Mouse (Mus musculus): Measurements from ENCODE around the gene Ephb1.

Ephb1 gene

GRCm38 (mm10) chr9:101919324-101919723 is 435.2 kb downstream of the Ephb1 start:
- in situ Hi-C loops (cut with MboI, MseI): no loop called here

GRCm38 (mm10) chr9:101918771-101919170 is 435.7 kb downstream of the Ephb1 start:
- in situ Hi-C loops (cut with MboI, MseI): no loop called here

GRCm38 (mm10) chr9:101915082-101915481 is 439.4 kb downstream of the Ephb1 start:
- in situ Hi-C loops (cut with MboI, MseI): no loop called here

- in situ Hi-C loops (cut with MboI, MseI): no loop called here
Measured at GRCm38 (mm10) chr9:101911176-101911866, 443.2 kb downstream of the Ephb1 start.

- in situ Hi-C loops (cut with MboI, MseI): no loop called here
Measured at GRCm38 (mm10) chr9:101909491-101909890, 445.0 kb downstream of the Ephb1 start.

GRCm38 (mm10) chr9:101908849-101909248 is 445.6 kb downstream of the Ephb1 start:
- in situ Hi-C loops (cut with MboI, MseI): no loop called here

- in situ Hi-C loops (cut with MboI, MseI): no loop called here
Measured at GRCm38 (mm10) chr9:101907747-101908255, 446.7 kb downstream of the Ephb1 start.

GRCm38 (mm10) chr9:101903406-101903805 is 451.1 kb downstream of the Ephb1 start:
- in situ Hi-C loops (cut with MboI, MseI): no loop called here

GRCm38 (mm10) chr9:101897851-101898250 is 456.6 kb downstream of the Ephb1 start:
- in situ Hi-C loops (cut with MboI, MseI): no loop called here

GRCm38 (mm10) chr9:101883295-101883694 is 471.2 kb downstream of the Ephb1 start:
- in situ Hi-C loops (cut with MboI, MseI): no loop called here

- in situ Hi-C loops (cut with MboI, MseI): no loop called here
Measured at GRCm38 (mm10) chr9:101877109-101877987, 477.1 kb downstream of the Ephb1 start.

- in situ Hi-C loops (cut with MboI, MseI): no loop called here
Measured at GRCm38 (mm10) chr9:101875306-101875705, 479.2 kb downstream of the Ephb1 start.
